Mouse (Mus musculus) layer of hippocampus, adult 9-10 months (tissue): ENCODE measurements around the gene Lgals3bp.

Experiments used
- DNase-seq: peaks from one replicate; pipeline ENCODE4 v3.0.0; 2022; ENCODE audit warnings: low spot score

The Lgals3bp gene

GRCm38 (mm10) chr11:118423266-118423971 lies 21.5 kb upstream of the Lgals3bp start:
- DNase-seq: peak; percentile 79

- DNase-seq: no peak
Measured at GRCm38 (mm10) chr11:118420261-118420660, 18.4 kb upstream of the Lgals3bp start.

DNA sequence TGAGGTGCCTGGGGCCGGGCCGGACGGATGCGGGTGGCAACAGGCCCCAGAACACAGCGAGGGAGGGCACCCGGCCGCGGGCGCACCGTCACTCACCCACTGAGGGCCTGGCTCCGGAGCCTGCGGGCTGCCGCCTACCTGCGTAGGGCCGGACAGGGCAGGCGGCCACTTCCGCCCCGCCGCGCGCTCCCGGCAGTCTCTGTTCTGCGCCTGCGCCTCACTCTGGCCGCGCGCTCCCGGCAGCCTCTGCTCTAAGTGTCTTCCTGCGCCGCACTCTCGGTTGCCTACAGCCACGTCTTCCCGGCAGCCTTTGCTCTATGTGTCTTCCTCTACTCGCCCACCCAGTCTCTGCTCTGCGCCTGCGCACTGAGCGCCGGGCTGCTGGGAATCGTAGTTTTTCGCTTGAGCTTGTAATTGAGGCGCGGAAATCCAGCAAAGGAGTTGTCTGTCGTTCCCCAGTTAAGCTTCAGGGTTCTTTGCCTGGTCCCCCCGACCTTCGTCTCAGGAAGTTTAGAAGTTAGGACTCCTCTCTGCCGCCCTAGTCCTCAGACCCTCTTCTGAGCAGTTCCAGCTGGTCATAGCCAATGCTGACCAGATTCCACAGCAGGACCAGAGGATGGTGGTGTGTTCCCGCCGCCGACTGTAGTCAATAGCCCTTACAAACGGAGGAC lies 17.1 kb upstream of the Lgals3bp start, which contains the start of gene Cant1:
TSS of gene Cant1 (minus strand) at position 253 of the 671 bp plus-strand sequence.
- peak; percentile 96 for DNase-seq

- DNase-seq: no peak
Measured at GRCm38 (mm10) chr11:118418442-118418833, 16.5 kb upstream of the Lgals3bp start.

GRCm38 (mm10) chr11:118417496-118417895 lies 15.6 kb upstream of the Lgals3bp start:
- no peak for DNase-seq

- DNase-seq: no peak
Measured at GRCm38 (mm10) chr11:118416046-118416445, 14.2 kb upstream of the Lgals3bp start.

GRCm38 (mm10) chr11:118415630-118416029 lies 13.7 kb upstream of the Lgals3bp start:
- no peak for DNase-seq

DNA sequence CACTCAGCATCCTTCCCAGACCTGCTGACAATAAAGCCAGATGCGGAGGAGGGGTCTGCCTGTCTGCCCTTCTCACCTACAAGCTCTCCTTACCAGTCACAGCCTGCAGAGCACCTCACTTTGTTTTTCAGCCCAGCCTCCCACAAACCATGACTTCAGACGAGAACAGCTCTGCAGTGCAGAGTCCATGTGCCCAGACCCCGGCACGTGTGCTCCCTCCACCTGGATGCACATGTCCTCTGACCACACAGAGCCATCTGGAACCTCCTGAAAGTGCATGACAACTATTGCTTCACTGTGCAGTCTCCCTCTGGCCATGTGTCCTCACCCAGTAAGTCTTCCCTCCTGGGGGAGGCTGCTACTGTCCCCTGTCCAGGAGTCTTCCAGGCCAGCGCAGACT lies 12.4 kb upstream of the Lgals3bp start:
- DNase-seq: no peak

GRCm38 (mm10) chr11:118413055-118413454 lies 11.2 kb upstream of the Lgals3bp start:
- no peak for DNase-seq

DNA sequence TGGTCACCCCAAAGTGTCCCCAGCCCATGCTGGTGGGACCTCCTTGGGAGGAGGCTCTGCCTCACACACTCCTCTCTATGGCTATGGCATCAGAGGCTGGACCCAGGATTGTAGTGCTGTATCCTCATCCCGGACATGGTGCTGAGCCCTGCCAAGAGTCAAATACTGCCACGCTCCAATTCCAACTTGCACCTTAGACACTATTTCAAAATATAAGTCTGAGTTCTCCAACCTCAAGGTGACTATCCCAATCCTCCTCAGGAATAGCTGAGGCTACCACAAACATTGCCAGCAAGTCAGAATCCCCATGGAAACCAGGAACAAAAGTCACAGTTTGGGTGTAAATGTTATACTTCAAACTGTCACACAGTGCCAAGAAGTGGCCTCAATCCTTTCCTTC lies 10.7 kb upstream of the Lgals3bp start:
- no peak for DNase-seq

GRCm38 (mm10) chr11:118411271-118411670 lies 9.4 kb upstream of the Lgals3bp start:
- no peak for DNase-seq

DNA sequence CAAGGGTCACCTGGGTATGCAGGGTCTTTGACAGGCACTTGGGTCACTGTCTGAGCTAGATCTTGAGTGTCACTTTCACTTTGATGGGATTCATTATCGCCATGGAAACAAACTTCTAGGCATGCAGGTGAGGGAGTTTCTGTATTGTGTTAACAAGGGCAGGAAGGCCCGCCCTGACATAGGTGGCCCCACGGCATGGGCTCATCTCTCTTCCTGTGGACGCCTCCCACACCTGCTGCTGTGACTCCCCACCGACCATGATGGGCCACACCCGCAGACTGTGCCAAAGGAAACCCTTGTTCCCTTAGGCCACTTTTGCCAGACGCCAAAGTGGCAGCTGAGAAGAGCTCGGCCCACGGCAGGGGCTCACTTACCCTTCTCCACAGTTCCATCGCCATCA lies 8.6 kb upstream of the Lgals3bp start:
- no peak for DNase-seq

DNA sequence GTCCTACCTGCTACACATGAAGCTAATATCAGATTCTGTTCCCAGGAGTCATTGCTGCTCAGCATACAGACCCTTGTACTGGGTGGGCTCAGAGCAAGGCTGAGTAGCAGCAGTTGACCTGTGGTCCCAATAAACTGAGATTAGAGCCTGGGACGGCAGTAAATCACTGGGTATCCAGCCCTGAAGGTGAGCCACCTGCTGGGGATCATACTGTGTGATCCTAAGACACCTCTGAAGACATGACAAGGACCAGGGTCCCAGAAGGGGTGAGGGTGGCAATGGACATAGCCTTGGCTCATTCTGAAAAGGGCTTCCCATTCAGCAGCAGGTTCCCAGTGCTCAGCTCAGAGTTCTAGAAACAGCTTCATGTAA lies 8.2 kb upstream of the Lgals3bp start:
- DNase-seq: no peak

DNA sequence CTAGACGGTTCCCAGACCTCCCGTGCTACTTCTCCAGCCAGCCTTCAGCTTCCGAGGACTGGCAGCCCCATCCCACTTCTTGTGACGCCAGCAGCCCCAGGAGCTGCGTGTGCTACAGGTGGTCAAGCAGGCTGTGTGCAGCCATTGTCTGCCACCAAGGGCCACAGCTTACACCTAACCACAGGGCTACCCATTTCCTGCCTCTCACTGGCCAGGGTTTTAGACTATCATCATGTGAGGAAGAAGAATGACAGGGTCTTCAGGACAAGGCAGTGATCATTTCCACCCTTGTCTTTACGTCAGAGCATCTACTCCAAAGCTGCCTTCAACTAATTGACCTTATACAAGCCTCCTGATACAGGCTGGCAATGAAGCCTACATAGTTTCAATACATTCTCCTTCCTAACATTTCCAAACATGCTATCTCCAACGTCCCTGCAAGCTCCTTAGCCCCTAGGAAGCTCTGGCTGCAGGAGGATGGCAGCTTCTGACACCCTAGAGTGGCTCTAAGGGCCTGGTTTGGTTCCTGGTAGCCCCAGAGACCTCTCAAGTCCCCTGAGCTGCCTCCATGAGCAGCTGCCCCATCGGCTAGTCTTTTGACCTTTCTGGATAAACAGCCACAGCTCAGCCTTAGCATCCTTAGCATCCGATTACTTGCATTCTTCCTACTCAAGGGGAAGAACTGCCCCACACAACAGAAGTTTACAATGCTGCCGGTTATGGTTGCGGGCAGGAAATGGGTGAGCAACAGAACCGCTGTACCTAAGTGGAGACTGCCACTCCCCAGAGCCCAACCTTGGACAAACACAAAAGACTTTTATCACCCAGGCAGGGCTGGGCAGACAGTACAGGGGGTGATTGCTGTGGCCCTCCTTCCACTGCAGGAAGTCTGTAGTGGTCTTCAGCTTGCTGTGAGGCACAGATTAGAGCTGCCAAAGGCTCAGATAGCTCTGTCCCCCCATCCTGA lies 7.5 kb upstream of the Lgals3bp start:
- DNase-seq: no peak

DNA sequence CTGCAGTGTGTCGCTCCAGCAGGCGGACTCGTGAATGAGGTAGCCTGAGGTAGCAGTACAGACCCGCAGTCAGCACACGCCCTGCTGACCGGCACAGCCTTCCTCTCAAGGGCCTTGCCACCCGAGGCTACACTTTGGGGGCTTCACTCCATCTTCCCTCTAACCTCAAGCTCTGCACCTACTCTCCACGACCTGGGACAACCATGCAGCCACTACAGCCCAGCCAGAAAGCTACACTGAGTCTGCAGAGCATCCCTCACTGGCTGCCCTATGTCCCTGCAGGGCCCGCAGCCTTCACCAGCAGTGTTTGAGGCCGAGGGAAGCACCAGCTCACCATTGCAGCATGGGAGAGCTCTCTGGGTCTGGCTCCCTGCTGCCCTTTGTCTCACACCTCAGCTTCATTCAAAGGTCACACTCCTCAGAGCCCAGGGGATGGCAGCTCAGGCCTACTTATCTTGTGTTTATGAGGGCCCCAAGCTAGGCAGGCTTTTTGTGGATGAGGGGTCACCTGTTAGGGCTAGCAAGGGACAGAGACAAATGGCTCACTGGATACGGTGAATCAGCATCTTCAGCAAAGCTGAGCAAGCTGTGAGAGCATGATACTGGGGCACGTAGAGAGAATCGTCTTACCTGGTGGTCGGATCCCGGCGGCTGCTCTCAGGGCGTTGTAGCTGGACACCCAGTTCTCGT lies 6.3 kb upstream of the Lgals3bp start:
- no peak for DNase-seq

- DNase-seq: no peak
Measured at GRCm38 (mm10) chr11:118407318-118407910, 5.5 kb upstream of the Lgals3bp start.

DNA sequence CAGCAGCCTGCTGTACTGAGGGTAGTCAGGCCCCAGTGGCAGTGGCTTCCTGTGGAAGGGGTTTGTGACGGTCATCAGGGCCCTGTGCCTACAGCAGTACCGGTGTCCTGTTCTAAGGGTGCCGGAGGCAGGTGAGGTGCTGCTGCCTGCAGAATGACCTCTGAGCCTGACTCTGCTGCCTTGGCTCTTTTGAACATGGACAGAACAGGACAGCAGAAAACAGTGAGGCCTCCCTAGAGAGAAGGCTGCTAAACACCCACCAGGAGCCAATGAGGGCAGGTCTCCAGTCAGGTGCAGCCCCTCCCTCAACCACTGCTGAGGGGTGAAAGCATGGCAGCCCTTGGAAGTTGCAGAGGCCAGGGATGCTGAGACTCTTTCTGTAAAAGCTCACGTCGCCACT lies 4.6 kb upstream of the Lgals3bp start:
- DNase-seq: no peak

DNA sequence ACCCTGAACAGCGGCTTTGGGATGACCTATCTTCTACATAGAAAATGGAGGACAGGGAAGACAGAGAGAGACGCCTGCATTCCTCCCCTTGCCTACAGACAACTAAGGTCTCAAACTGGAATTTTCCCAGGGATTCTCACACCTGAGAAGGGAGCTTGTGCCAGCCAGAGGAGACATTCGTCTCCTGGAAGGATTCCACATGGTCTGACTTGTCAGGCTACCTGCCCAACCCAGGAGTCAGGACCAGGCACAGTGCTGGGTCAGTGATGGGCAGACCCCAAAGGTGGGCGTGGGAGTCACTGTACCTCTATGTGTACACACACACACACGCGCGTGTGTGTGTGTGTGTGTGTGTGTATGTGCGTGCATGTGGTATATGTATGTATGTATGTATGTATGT lies 3.4 kb upstream of the Lgals3bp start:
- DNase-seq: no peak

DNA sequence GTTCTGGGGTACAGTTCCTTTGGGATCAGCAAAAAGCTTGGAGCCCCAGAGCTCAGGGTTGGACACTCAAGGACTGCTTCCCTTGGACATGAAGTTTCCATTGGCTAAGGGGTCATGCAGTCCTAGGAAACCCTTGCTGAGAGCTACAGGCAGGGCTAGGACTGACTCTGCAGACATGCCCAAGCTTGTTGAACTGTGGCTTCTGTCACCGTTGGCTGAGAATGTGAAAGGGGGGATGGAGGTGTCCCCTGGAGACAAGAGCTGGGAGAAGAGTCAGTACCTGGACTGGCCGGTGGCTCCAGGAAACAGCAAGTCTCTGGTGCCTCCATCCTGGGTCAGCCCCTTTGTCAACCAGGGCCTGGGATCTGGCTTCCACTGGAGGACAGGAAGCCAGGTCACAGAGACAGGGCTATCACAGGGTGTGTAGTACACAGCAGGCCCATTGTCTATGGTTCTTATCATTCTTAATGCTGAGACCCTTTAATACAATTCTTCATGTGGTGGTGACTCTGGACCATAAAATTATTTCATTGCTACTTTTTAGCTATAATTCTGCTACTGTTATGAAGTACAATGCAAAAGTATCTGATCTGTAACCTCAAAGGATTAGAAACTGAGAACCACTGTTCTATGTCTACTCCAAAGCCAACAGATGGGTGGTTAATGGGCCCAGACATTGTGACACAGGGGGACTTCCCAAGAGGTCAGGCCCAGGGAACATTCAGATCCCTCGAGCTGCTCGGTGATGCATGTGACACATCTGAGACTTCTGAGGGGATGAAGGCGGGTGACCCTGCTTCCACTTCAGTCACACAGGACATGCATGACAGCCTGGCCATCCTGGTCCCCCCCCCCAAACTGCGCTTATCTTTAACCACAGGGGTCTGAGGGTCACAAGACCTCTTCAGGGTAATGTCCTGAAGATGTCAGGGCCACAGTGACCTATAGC lies 2.3 kb upstream of the Lgals3bp start:
- no peak for DNase-seq

GRCm38 (mm10) chr11:118403183-118403582 lies 1.3 kb upstream of the Lgals3bp start:
- no peak for DNase-seq
